Mouse (Mus musculus) hindbrain, embryonic 14.5 days (tissue): ENCODE data around the gene Fscn3. TPM values are rescaled to one million over a fixed set of nuclear protein-coding genes. Genes with fewer than 3 reads are reported as not detected.

Experiments used
- ATAC-seq: fragments of 200-750 bp; cut with Nextera tagmentation; 2 replicates; pipeline ENCODE4 v1.8.0; 2017; ENCODE audit warnings: moderate number of reproducible peaks, mild to moderate bottlenecking, moderate TSS enrichment, moderate library complexity; ENCODE audit not compliant: low FRiP score
- DNase-seq: peaks from one replicate; pipeline ENCODE4 v3.0.0-alpha.2; 2015; ENCODE audit warnings: low spot score
- H3K27ac ChIP-seq: fragments of 300-500 bp; sonication (generic); 2 replicates; pipeline ENCODE4 v1.5.1; 2014; ENCODE audit warnings: mild to moderate bottlenecking, moderate library complexity
- H3K27me3 ChIP-seq: fragments of 300-500 bp; sonication (generic); 2 replicates; pipeline ENCODE4 v1.6.1; 2014; ENCODE audit warnings: mild to moderate bottlenecking, low read length, mixed read lengths; ENCODE audit not compliant: control insufficient read depth, insufficient read depth
- H3K36me3 ChIP-seq: fragments of 300-500 bp; sonication (generic); replicated peaks from 2 replicates; pipeline ENCODE4 v1.6.1; 2014; ENCODE audit not compliant: control insufficient read depth, insufficient read depth
- H3K4me1 ChIP-seq: fragments of 300-500 bp; sonication (generic); replicated peaks from 2 replicates; pipeline ENCODE4 v1.6.1; 2014; ENCODE audit warnings: antibody characterized with exemption, low read length, mixed read lengths; ENCODE audit not compliant: control insufficient read depth, insufficient read depth
- H3K4me2 ChIP-seq: fragments of 300-500 bp; sonication (generic); replicated peaks from 2 replicates; pipeline ENCODE4 v1.6.1; 2014; ENCODE audit warnings: mild to moderate bottlenecking, moderate library complexity
- H3K4me3 ChIP-seq: fragments of 300-500 bp; sonication (generic); replicated peaks from 2 replicates; pipeline ENCODE4 v1.5.1; 2014; ENCODE audit warnings: mild to moderate bottlenecking, low read length
- H3K9ac ChIP-seq: fragments of 300-500 bp; sonication (generic); 2 replicates; pipeline ENCODE4 v1.6.1; 2014
- H3K9me3 ChIP-seq: fragments of 300-500 bp; sonication (generic); 2 replicates; pipeline ENCODE4 v1.6.1; 2016; ENCODE audit warnings: low read length; ENCODE audit not compliant: control insufficient read depth
- WGBS: fragments of 180-500 bp; shearing (Covaris S2); extraction: QIAGEN DNeasy Blood & Tissue Kit; methylation state at CpG from one replicate; pipeline ENCODE4 v1.1.7; 2014; 5-methylcytosine and 5-hydroxymethylcytosine counted together
- polyA plus RNA-seq: library from polyadenylated mRNA; unstranded; fragments of >200 nt; fragmentation: Nextera tagmentation; extraction: Ambion mirVana; gene quantifications from 2 replicates; pipeline ENCODE4 v1.2.1, GENCODE M21; 2014

Gene Fscn3
- polyA plus RNA-seq, 1 experiment from 2014 or later, result not detected

- under 1% methylated on average over 24 of the region's 42 CpGs for WGBS
- H3K4me1 ChIP-seq, result peaks cover 33% of the 10 kb centered on the region
These were observed 4.3 kb upstream of the Fscn3 start, which contains the start of gene Arf5 for GRCm38 (mm10) chr6:28423313-28423712. Gene Arf5 (plus strand): TSS chr6:28423560.

GRCm38 (mm10) chr6:28423767-28424695, 3.6 kb upstream of the Fscn3 start:
- DNase-seq, result no peak
- ATAC-seq, result peak; percentile 49
- Histone ChIP-seq H3K36me3 (peaks cover 17% of the 10 kb centered on the region), H3K4me3 (peak overlapping the region; percentile 84), H3K27me3 (no peaks in the 10 kb centered on the region), H3K9me3 (no peaks in the 10 kb centered on the region), H3K4me2 (peak overlapping the region; percentile 66), H3K4me1 (peaks cover 33% of the 10 kb centered on the region), H3K9ac (peak overlapping the region; percentile 95), H3K27ac (peak overlapping the region; percentile 79)
- 13% methylated on average over 37 of the region's 46 CpGs for WGBS

More at GRCm38 (mm10) chr6:28423313-28423712, 4.3 kb upstream of the Fscn3 start, which contains the start of gene Arf5:
- DNase-seq (peak; percentile 87), ATAC-seq (peak; percentile 82)
- Histone ChIP-seq H3K9me3 (no peaks in the 10 kb centered on the region), H3K27ac (peak within 1 kb of the TSS; percentile 79), H3K27me3 (no peaks in the 10 kb centered on the region), H3K9ac (peak within 1 kb of the TSS; percentile 95), H3K4me3 (peak within 1 kb of the TSS; percentile 84), H3K36me3 (peaks cover 24% of the 10 kb centered on the region), H3K4me2 (peak within 1 kb of the TSS; percentile 94)

DNA sequence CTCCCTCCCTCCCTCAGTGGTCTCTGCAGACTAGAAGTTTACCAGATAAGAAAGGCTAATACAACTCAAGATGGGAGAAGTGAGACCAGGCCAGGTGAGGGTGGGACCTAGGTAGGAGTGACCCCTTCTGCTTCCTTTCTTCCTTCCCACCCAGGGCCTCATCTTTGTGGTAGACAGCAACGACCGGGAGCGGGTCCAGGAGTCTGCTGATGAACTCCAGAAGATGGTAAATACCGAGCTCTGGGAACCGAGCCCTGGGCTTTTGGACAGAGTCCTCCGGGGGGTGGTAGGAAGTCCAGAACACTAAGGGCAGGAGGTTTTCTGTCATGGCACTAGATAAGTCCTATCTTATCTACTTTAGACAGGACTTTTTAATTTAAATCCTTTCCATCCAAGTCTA, 2.6 kb upstream of the Fscn3 start:
- H3K4me3 ChIP-seq, result no peak overlapping the region
- peaks cover 27% of the 10 kb centered on the region for H3K4me1 ChIP-seq
- H3K36me3 ChIP-seq, result peaks cover 17% of the 10 kb centered on the region
- WGBS, result 95% methylated on average over 6 of the region's 6 CpGs
- no peak overlapping the region for H3K9ac ChIP-seq
- no peak for DNase-seq
- no peak overlapping the region for H3K27ac ChIP-seq
- H3K4me2 ChIP-seq, result no peak overlapping the region
- no peaks in the 10 kb centered on the region for H3K27me3 ChIP-seq
- no peak for ATAC-seq
- H3K9me3 ChIP-seq, result no peaks in the 10 kb centered on the region

DNA sequence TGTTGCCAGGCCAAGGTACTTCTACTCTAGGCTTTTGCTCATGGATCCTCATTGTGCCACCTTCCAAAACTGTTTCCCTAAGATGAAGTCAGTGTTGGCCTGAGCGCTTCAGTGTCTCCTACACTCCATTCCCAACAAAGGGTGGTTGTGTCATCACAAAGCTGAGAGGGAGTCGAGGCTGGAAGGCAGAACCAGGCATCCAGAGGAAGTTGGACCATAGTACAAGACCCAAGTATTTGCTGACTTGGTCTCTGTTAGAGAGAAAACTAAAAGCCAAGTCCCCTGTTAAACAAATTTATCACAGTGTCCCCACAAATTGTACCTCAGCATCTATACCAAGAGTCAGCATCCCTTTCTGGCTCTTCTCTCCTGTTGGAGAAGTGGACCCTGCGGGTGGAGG, 701 bp downstream of the Fscn3 start, which contains the start of gene Gcc1:
TSS of gene Gcc1 (minus strand) at position 101 of the 400 bp plus-strand sequence.
- Histone ChIP-seq H3K4me3 (no peak within 1 kb of the TSS), H3K36me3 (peaks cover 17% of the 10 kb centered on the region), H3K4me2 (no peak within 1 kb of the TSS), H3K27me3 (no peaks in the 10 kb centered on the region), H3K4me1 (peaks cover 11% of the 10 kb centered on the region), H3K9me3 (no peaks in the 10 kb centered on the region), H3K27ac (no peak within 1 kb of the TSS), H3K9ac (no peak within 1 kb of the TSS)
- DNase-seq (no peak), ATAC-seq (no peak)
- 86% methylated on average over 3 of the region's 3 CpGs for WGBS

- H3K27ac ChIP-seq, result no peak overlapping the region
- H3K4me2 ChIP-seq, result no peak overlapping the region
- DNase-seq (no peak), ATAC-seq (no peak)
- WGBS, result 89% methylated on average over 11 of the region's 11 CpGs
- H3K9me3 ChIP-seq, result no peaks in the 10 kb centered on the region
- no peak overlapping the region for H3K4me3 ChIP-seq
- H3K9ac ChIP-seq, result no peak overlapping the region
- H3K36me3 ChIP-seq, result peaks cover 17% of the 10 kb centered on the region
- H3K4me1 ChIP-seq, result peaks cover 4% of the 10 kb centered on the region
- no peaks in the 10 kb centered on the region for H3K27me3 ChIP-seq
These were observed 2.3 kb downstream of the Fscn3 start for GRCm38 (mm10) chr6:28429870-28430269.

GRCm38 (mm10) chr6:28430795-28431537, 3.4 kb downstream of the Fscn3 start:
- 80% methylated on average over 10 of the region's 10 CpGs for WGBS
- DNase-seq, result no peak
- no peak for ATAC-seq
- no peak overlapping the region for H3K4me2 ChIP-seq
- H3K27me3 ChIP-seq, result no peaks in the 10 kb centered on the region
- H3K27ac ChIP-seq, result no peak overlapping the region
- no peaks in the 10 kb centered on the region for H3K9me3 ChIP-seq
- H3K36me3 ChIP-seq, result peaks cover 11% of the 10 kb centered on the region
- no peak overlapping the region for H3K4me3 ChIP-seq
- no peak overlapping the region for H3K9ac ChIP-seq
- no peaks in the 10 kb centered on the region for H3K4me1 ChIP-seq

DNA sequence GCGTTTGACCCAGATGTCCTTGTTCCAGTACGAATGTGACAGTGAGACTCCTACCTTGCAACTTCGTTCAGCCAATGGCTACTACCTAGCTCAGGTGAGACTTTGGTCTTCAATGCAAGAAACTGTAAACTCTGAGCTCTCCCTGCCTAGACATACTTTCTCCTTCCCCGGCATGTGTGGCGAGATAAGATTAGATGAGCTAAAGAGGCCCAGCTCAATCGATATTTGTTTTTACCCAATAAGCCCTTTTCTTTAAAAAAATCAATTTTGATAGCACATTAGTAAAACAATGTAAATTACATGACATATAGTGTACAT, 3.9 kb downstream of the Fscn3 start:
- Histone ChIP-seq H3K4me2 (no peak overlapping the region), H3K9me3 (no peaks in the 10 kb centered on the region), H3K4me3 (no peak overlapping the region), H3K27me3 (no peaks in the 10 kb centered on the region), H3K4me1 (no peaks in the 10 kb centered on the region), H3K27ac (no peak overlapping the region), H3K9ac (no peak overlapping the region), H3K36me3 (peaks cover 6% of the 10 kb centered on the region; the same call in 1 of the 2 replicates)
- WGBS, result 78% methylated on average over 6 of the region's 6 CpGs
- no peak for ATAC-seq
- DNase-seq, result no peak

DNA sequence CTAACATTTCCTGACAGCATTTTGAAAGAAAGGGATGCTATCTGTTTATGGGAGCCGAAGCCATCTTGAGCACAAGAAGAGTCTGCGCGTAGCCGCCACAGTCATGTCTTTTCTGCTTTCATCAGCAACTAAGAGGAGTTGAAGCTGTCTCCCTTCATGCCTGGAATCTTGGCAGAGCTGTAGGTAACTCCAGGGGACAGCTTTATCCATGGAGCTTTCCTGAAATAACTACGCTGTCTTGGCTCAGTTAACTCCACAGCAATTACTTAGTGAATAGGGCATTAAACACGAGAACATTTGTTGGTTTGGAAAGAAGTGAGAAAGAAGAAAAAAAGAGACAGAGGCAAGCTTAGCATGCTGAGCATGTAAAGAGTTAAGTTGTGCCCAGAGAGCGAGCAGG, 20.3 kb downstream of the Fscn3 start:
- Histone ChIP-seq H3K36me3 (no peaks in the 10 kb centered on the region), H3K4me2 (no peak overlapping the region), H3K27ac (no peak overlapping the region), H3K9me3 (no peaks in the 10 kb centered on the region), H3K4me3 (no peak overlapping the region), H3K27me3 (peaks cover 29% of the 10 kb centered on the region), H3K9ac (no peak overlapping the region), H3K4me1 (no peaks in the 10 kb centered on the region)
- DNase-seq, result no peak
- no peak for ATAC-seq
- 81% methylated on average over 7 of the region's 7 CpGs for WGBS

DNA sequence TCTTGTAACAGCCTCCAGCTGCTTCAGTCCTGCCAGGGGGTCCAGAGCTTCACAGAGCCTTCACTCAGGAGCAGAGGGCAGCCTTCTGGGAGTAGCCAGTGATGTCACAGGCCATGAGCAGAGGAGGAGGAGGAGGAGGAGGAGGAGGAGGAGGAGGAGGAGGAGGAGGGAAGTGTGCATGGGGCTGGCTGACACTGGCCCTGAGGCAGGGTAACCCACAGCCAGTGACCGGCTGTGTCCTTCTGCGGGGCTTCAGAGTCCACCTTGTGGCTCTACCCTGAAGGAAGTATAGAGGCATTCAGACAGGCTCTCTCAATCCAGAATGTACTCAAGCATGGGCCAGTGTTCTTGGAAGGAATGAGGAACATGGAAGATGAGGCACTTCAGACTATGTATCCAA, 21.7 kb downstream of the Fscn3 start, which contains the start of gene Pax4:
TSS of gene Pax4 (minus strand) at position 101 of the 400 bp plus-strand sequence.
- ATAC-seq, result no peak
- no peak for DNase-seq
- 91% methylated on average over 2 of the region's 2 CpGs for WGBS
- Histone ChIP-seq H3K9me3 (no peaks in the 10 kb centered on the region), H3K4me2 (no peak within 1 kb of the TSS), H3K36me3 (no peaks in the 10 kb centered on the region), H3K4me3 (no peak within 1 kb of the TSS), H3K27ac (no peak within 1 kb of the TSS), H3K4me1 (no peaks in the 10 kb centered on the region), H3K27me3 (peaks cover 29% of the 10 kb centered on the region), H3K9ac (no peak within 1 kb of the TSS)
